In the genomic region with DNA sequence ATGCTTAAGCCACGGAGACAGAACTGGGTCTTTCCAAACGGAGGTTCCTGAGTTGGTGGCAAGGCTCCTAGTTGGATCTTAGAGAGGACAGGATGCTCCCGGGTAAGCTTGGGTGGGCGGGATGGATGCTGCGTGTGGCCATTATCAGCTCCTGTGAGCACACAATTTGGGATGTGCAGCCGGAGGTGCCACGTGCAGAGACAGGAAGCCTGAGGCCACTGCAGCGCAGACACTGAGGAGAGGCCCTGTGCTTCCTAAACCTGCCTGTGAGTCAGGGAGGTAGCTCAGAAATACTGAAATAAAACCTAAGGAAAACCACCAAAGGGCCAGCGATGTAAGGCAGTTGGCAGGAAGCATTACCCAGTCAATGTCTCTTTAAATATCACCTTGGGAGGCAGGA, we compare ENCODE assay signal across 23 mouse cellular contexts. TPM values are rescaled to one million over a fixed set of nuclear protein-coding genes. Genes with fewer than 3 reads are reported as not detected.
DNase-seq lines count a peak whose midpoint lies in the region; TF ChIP-seq lines count a peak whose summit lies in the region.
"Had no signal": no experiment of that assay in that cellular context is flagged by ENCODE, and none has a peak within 500 bp of the region (broad histone marks: within the 10 kb centered on the region; RNA-seq: fewer than 3 reads in every experiment).

No protein-coding gene starts in this region.

- intact Hi-C loops in gastrocnemius, adult 2 months (cut with DNase I) = no loop called here
- intact Hi-C loops in left cerebral cortex, postnatal 14 days (cut with DNase I) = no loop called here

- no peak overlapping the region for H3K4me3 ChIP-seq in gastrocnemius, adult 2 months
- H3K4me3 ChIP-seq in embryonic fibroblast, embryonic 13.5 days (ENCODE audit: insufficient read depth, low read length) = no peak overlapping the region
- H3K4me3 ChIP-seq: embryonic facial prominence, embryonic 12.5 days; intestine, embryonic 15.5 days; limb, embryonic 12.5 days; liver, embryonic 15.5 days; midbrain, embryonic 12.5 days had no signal

- peak; percentile 3 for DNase-seq in adrenal gland, postnatal 14 days
- no peak for DNase-seq in adrenal gland, adult 8-10 months
- peak; percentile 20 for DNase-seq in gastrocnemius, adult 2 months
- no peak for DNase-seq in gastrocnemius, postnatal 4 days (ENCODE audit: low spot score in 2 of 2)
- DNase-seq in left cerebral cortex, adult 8-10 months (ENCODE audit: low spot score in 2 of 2) = peak; percentile 0 to 8
- DNase-seq in left cerebral cortex, postnatal 14 days (ENCODE audit: low spot score in 2 of 2) = no peak
- no peak for DNase-seq in neural tube, embryonic 10.5 days (ENCODE audit: extremely low spot score, low spot score)
- DNase-seq: embryo, embryonic 11 days; heart, postnatal 14 days; kidney, adult 2 months; kidney, postnatal 10 days; lung, embryonic 14.5 days; lung, postnatal 14 days; thymus, adult 2 months; thymus, postnatal 36 days had no signal

- TF ChIP-seq CTCF in gastrocnemius, adult 2 months (IDR thresholded peaks at IDR 0.05) = no peak
- no peak for TF ChIP-seq CTCF in embryonic fibroblast, embryonic 13.5 days (IDR thresholded peaks at IDR 0.05; ENCODE audit: borderline replicate concordance, insufficient read depth, low read length)

- TF ChIP-seq POLR2A in embryonic fibroblast, embryonic 13.5 days (IDR thresholded peaks at IDR 0.05; ENCODE audit: low read depth, low read length) = peak; percentile 35; the same call in 1 of the 2 replicates

- H3K27ac ChIP-seq in gastrocnemius, adult 2 months = peak overlapping the region; percentile 4; the same call in 1 of the 2 replicates
- no peak overlapping the region for H3K27ac ChIP-seq in embryonic fibroblast, embryonic 13.5 days (ENCODE audit: insufficient read depth, low read length)
- H3K27ac ChIP-seq: embryonic facial prominence, embryonic 12.5 days; intestine, embryonic 15.5 days; limb, embryonic 12.5 days; liver, embryonic 15.5 days; midbrain, embryonic 12.5 days had no signal

- H3K4me1 ChIP-seq in embryonic fibroblast, embryonic 13.5 days (ENCODE audit: control insufficient read depth, insufficient read depth, low read length) = peaks cover 6% of the 10 kb centered on the region

RNA-seq across cellular contexts. Expression of gene Gpr62, which starts 4.0 kb away (rescaled TPM):
- 0.23 TPM in 1 of 2 replicates, not detected in the other for total RNA-seq in adrenal gland, postnatal 14 days (2021)
- total RNA-seq in adrenal gland, adult 8-10 months (2022) = under 1 TPM; 0.28 to 0.62 (median 0.46) TPM
- under 1 TPM in 1 of 2 experiments, not detected in 1; 0.15 TPM for total RNA-seq in gastrocnemius, adult 2 months (2021)
- total RNA-seq in gastrocnemius, postnatal 4 days (2021) = under 1 TPM; 0.44 to 0.65 TPM
- 10 to 100 TPM; 11.7 to 15.6 (median 12.7) TPM for total RNA-seq in left cerebral cortex, adult 8-10 months (2022)
- total RNA-seq in left cerebral cortex, postnatal 14 days (2021) = 1 to 10 TPM; 3.7 to 5.8 TPM
- not detected in 2 replicates for polyA plus RNA-seq in embryonic fibroblast, embryonic 13.5 days (2011; ENCODE audit: insufficient read length, low read depth, missing spikeins)
- total RNA-seq: liver, adult 2 months; MEL had no signal
- polyA plus RNA-seq: kidney, adult 2 months; liver, adult 2 months; liver, embryonic 15.5 days had no signal

RNA-seq across cellular contexts. Expression of gene Rrp9, which starts 6.0 kb away (rescaled TPM):
- total RNA-seq in adrenal gland, postnatal 14 days (2021) = 34.2 and 53.4 TPM in 2 replicates
- 10 to 100 TPM; 34.2 to 53.4 (median 35.9) TPM for total RNA-seq in adrenal gland, adult 8-10 months (2022)
- total RNA-seq in gastrocnemius, adult 2 months (2021) = 10 to 100 TPM; 23.9 to 24.7 TPM
- total RNA-seq in gastrocnemius, postnatal 4 days (2021) = 10 to 100 TPM; 25.1 to 26.2 TPM
- total RNA-seq in left cerebral cortex, adult 8-10 months (2022) = 10 to 100 TPM; 26.9 to 47.9 (median 32.8) TPM
- total RNA-seq in left cerebral cortex, postnatal 14 days (2021) = 10 to 100 TPM; 34.1 to 47.5 TPM
- polyA plus RNA-seq in embryonic fibroblast, embryonic 13.5 days (2011; ENCODE audit: insufficient read length, low read depth, missing spikeins) = 28.0 and 34.8 TPM in 2 replicates

RNA-seq across cellular contexts. Expression of gene Parp3, which starts 7.0 kb away (rescaled TPM):
- 24.0 and 26.5 TPM in 2 replicates for total RNA-seq in adrenal gland, postnatal 14 days (2021)
- total RNA-seq in adrenal gland, adult 8-10 months (2022) = 10 to 100 TPM; 40.6 to 86.0 (median 52.7) TPM
- total RNA-seq in gastrocnemius, adult 2 months (2021) = 10 to 100 TPM; 60.4 to 75.3 TPM
- 10 to 100 TPM; 26.4 to 28.1 TPM for total RNA-seq in gastrocnemius, postnatal 4 days (2021)
- 1 to 10 TPM; 6.1 to 7.8 (median 7.0) TPM for total RNA-seq in left cerebral cortex, adult 8-10 months (2022)
- 1 to 10 TPM; 3.3 to 3.5 TPM for total RNA-seq in left cerebral cortex, postnatal 14 days (2021)
- polyA plus RNA-seq in embryonic fibroblast, embryonic 13.5 days (2011; ENCODE audit: insufficient read length, low read depth, missing spikeins) = 99.0 and 131 TPM in 2 replicates

RNA-seq across cellular contexts. Expression of gene Pcbp4, which starts 16.7 kb away (rescaled TPM):
- 24.3 and 32.2 TPM in 2 replicates for total RNA-seq in adrenal gland, postnatal 14 days (2021)
- total RNA-seq in adrenal gland, adult 8-10 months (2022) = 10 to 100 TPM; 20.4 to 47.9 (median 34.8) TPM
- total RNA-seq in gastrocnemius, adult 2 months (2021) = 10 to 100 TPM; 63.8 to 69.0 TPM
- total RNA-seq in gastrocnemius, postnatal 4 days (2021) = 10 to 100 TPM; 83.6 to 84.9 TPM
- 100 to 1,000 TPM; 201 to 223 (median 211) TPM for total RNA-seq in left cerebral cortex, adult 8-10 months (2022)
- 100 to 1,000 TPM; 151 to 170 TPM for total RNA-seq in left cerebral cortex, postnatal 14 days (2021)
- polyA plus RNA-seq in embryonic fibroblast, embryonic 13.5 days (2011; ENCODE audit: insufficient read length, low read depth, missing spikeins) = 115 and 119 TPM in 2 replicates

RNA-seq across cellular contexts. Expression of gene Abhd14a, which starts 22.3 kb away (rescaled TPM):
- 17.1 and 18.4 TPM in 2 replicates for total RNA-seq in adrenal gland, postnatal 14 days (2021)
- 10 to 100 TPM; 24.8 to 32.3 (median 26.4) TPM for total RNA-seq in adrenal gland, adult 8-10 months (2022)
- total RNA-seq in gastrocnemius, adult 2 months (2021) = 10 to 100 TPM; 15.9 to 19.8 TPM
- total RNA-seq in gastrocnemius, postnatal 4 days (2021) = 10 to 100 TPM; 18.5 to 19.1 TPM
- 10 to 100 TPM; 31.7 to 35.8 (median 34.5) TPM for total RNA-seq in left cerebral cortex, adult 8-10 months (2022)
- 10 to 100 TPM; 48.7 to 54.1 TPM for total RNA-seq in left cerebral cortex, postnatal 14 days (2021)
- 29.7 and 31.3 TPM in 2 replicates for polyA plus RNA-seq in embryonic fibroblast, embryonic 13.5 days (2011; ENCODE audit: insufficient read length, low read depth, missing spikeins)

Comparison
In these comparisons a context has a peak if more than half of its experiments do, and no peak if none do; other contexts are left out.
1. DNase-seq: peak in adrenal gland, postnatal 14 days (single experiment), gastrocnemius, adult 2 months (single experiment) and left cerebral cortex, adult 8-10 months (2 of 2); none in adrenal gland, adult 8-10 months (single experiment), gastrocnemius, postnatal 4 days (0 of 2), left cerebral cortex, postnatal 14 days (0 of 2) and neural tube, embryonic 10.5 days (single experiment).